Comparison of ENCODE assay signal across 19 mouse cellular contexts in the genomic region with DNA sequence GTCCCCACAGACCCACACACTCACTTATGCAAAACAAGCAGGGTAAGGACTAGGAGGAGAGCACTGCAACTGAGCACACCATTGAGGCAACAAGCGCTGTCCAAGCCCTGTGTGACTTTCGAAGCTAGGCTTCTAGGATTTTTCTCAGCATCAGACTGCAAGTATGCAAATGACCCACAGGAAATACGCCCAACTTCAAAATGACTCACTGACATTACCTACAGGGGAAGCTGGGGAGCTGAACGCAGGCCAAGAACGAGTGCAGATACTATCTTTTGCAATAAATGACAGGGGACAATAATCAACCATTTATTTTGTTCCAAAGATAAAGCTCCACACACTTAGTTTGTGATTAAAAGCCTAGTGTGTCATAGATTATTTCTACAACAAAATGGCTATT. TPM values are rescaled to one million over a fixed set of nuclear protein-coding genes. Genes with fewer than 3 reads are reported as not detected.
"Had no signal": no experiment of that assay in that cellular context is flagged by ENCODE, and none has a peak within 500 bp of the region (broad histone marks: within the 10 kb centered on the region; RNA-seq: fewer than 3 reads in every experiment).

No protein-coding gene starts in this region.

- DNase-seq: kidney, postnatal 25 days; layer of hippocampus, adult 9-11 months; layer of hippocampus, postnatal 36 days; left cerebral cortex, postnatal 4 days; lung, adult 18-20 months; right cerebral cortex, postnatal 14 days; thymus, postnatal 4 days had no signal

- H3K4me1 ChIP-seq: limb, embryonic 13.5 days; midbrain, embryonic 12.5 days had no signal

- H3K9ac ChIP-seq: limb, embryonic 13.5 days; liver, embryonic 14.5 days; midbrain, embryonic 12.5 days had no signal

- ATAC-seq: midbrain, embryonic 16.5 days had no signal

- H3K4me2 ChIP-seq: limb, embryonic 13.5 days; midbrain, embryonic 12.5 days had no signal

- H3K27ac ChIP-seq: limb, embryonic 13.5 days; liver, embryonic 14.5 days; midbrain, embryonic 12.5 days; stomach, postnatal 0 days had no signal

- H3K9me3 ChIP-seq: midbrain, embryonic 12.5 days had no signal

- H3K36me3 ChIP-seq: limb, embryonic 13.5 days; midbrain, embryonic 12.5 days had no signal

- H3K4me3 ChIP-seq: limb, embryonic 13.5 days; midbrain, embryonic 12.5 days had no signal

- H3K27me3 ChIP-seq: limb, embryonic 13.5 days; midbrain, embryonic 12.5 days had no signal

RNA-seq across cellular contexts. Expression of a gene that starts 6.0 kb away (rescaled TPM):
- total RNA-seq: layer of hippocampus, adult 18-20 months; layer of hippocampus, postnatal 36 days; left cerebral cortex, postnatal 10 days; left cerebral cortex, postnatal 4 days; liver, adult 2 months; megakaryocyte-erythroid progenitor cell, adult 5-6 weeks had no signal
- polyA plus RNA-seq: kidney, embryonic 16.5 days; limb, embryonic 13.5 days; liver, adult 2 months; liver, embryonic 14.5 days; lung, embryonic 16.5 days; midbrain, embryonic 12.5 days; midbrain, embryonic 16.5 days; neural tube, embryonic 14.5 days; stomach, postnatal 0 days had no signal

RNA-seq across cellular contexts. Expression of a gene that starts 34.3 kb away (rescaled TPM):
- total RNA-seq: megakaryocyte-erythroid progenitor cell, adult 5-6 weeks had no signal

RNA-seq across cellular contexts. Expression of a gene that starts 49.9 kb away (rescaled TPM):
- total RNA-seq: left cerebral cortex, postnatal 4 days; megakaryocyte-erythroid progenitor cell, adult 5-6 weeks had no signal
- polyA plus RNA-seq: midbrain, embryonic 12.5 days; midbrain, embryonic 16.5 days; neural tube, embryonic 14.5 days had no signal
